Mouse (Mus musculus) embryonic facial prominence, embryonic 14.5 days (tissue): ENCODE data around the gene Abca13. TPM values are rescaled to one million over a fixed set of nuclear protein-coding genes. Genes with fewer than 3 reads are reported as not detected.

Experiments used
- ATAC-seq: fragments of 200-750 bp; cut with Nextera tagmentation; 2 replicates; pipeline ENCODE4 v1.8.0; 2017; ENCODE audit warnings: low read depth, moderate number of reproducible peaks, moderate TSS enrichment
- DNase-seq: peaks from one replicate; pipeline ENCODE4 v3.0.0-alpha.2; 2015; ENCODE audit warnings: low spot score
- H3K27ac ChIP-seq: fragments of 300-500 bp; sonication (generic); replicated peaks from 2 replicates; pipeline ENCODE4 v1.5.1; 2014; ENCODE audit warnings: low read depth, mild to moderate bottlenecking, low read length, moderate library complexity
- H3K27me3 ChIP-seq: fragments of 300-500 bp; sonication (generic); replicated peaks from 2 replicates; pipeline ENCODE4 v1.6.1; 2014; ENCODE audit warnings: low read length; ENCODE audit not compliant: control insufficient read depth, insufficient read depth
- H3K36me3 ChIP-seq: fragments of 300-500 bp; sonication (generic); 2 replicates; pipeline ENCODE4 v1.6.1; 2014; ENCODE audit warnings: low read length, mixed read lengths; ENCODE audit not compliant: control insufficient read depth, insufficient read depth
- H3K4me1 ChIP-seq: fragments of 300-500 bp; sonication (generic); 2 replicates; pipeline ENCODE4 v1.6.1; 2014; ENCODE audit warnings: antibody characterized with exemption, low read length; ENCODE audit not compliant: control insufficient read depth, insufficient read depth
- H3K4me2 ChIP-seq: fragments of 300-500 bp; sonication (generic); 2 replicates; pipeline ENCODE4 v1.6.1; 2014; ENCODE audit warnings: low read depth, mild to moderate bottlenecking, low read length, moderate library complexity, mixed read lengths
- H3K4me3 ChIP-seq: fragments of 300-500 bp; sonication (generic); 2 replicates; pipeline ENCODE4 v1.5.1; 2014; ENCODE audit warnings: low read depth, mild to moderate bottlenecking, low read length
- H3K9ac ChIP-seq: fragments of 300-500 bp; sonication (generic); 2 replicates; pipeline ENCODE4 v1.6.1; 2014; ENCODE audit warnings: low read depth, mild to moderate bottlenecking, low read length, moderate library complexity, mixed read lengths
- H3K9me3 ChIP-seq: fragments of 300-500 bp; sonication (generic); 2 replicates; pipeline ENCODE4 v1.6.1; 2016; ENCODE audit warnings: low read length; ENCODE audit not compliant: control insufficient read depth
- WGBS: fragments of 180-500 bp; shearing (Covaris S2); extraction: QIAGEN DNeasy Blood & Tissue Kit; methylation state at CpG from one replicate; pipeline ENCODE4 v1.1.7; 2014; 5-methylcytosine and 5-hydroxymethylcytosine counted together
- polyA plus RNA-seq: library from polyadenylated mRNA; unstranded; fragments of >200 nt; fragmentation: Nextera tagmentation; extraction: Ambion mirVana; gene quantifications from 2 replicates; pipeline ENCODE4 v1.2.1, GENCODE M21; 2014

The Abca13 gene
- polyA plus RNA-seq, 1 experiment from 2014 or later: 0.18 TPM

- H3K36me3 ChIP-seq: no peaks in the 10 kb centered on the region
- 60% methylated on average over 1 of the region's 1 CpGs for WGBS
- H3K27me3 ChIP-seq: no peaks in the 10 kb centered on the region
- H3K27ac ChIP-seq: no peak overlapping the region
- no peak for ATAC-seq
- H3K4me1 ChIP-seq: no peaks in the 10 kb centered on the region
- no peak overlapping the region for H3K9ac ChIP-seq
- no peak overlapping the region for H3K4me2 ChIP-seq
- H3K9me3 ChIP-seq: no peaks in the 10 kb centered on the region
- no peak overlapping the region for H3K4me3 ChIP-seq
- DNase-seq: no peak
Measured at GRCm38 (mm10) chr11:9619986-9620385, 428.2 kb downstream of the Abca13 start.

- H3K4me3 ChIP-seq: no peak overlapping the region
- DNase-seq (no peak), ATAC-seq (no peak)
- H3K4me1 ChIP-seq: no peaks in the 10 kb centered on the region
- no peak overlapping the region for H3K4me2 ChIP-seq
- H3K27ac ChIP-seq: no peak overlapping the region
- no peak overlapping the region for H3K9ac ChIP-seq
- no peaks in the 10 kb centered on the region for H3K27me3 ChIP-seq
- WGBS: 88% methylated on average over 2 of the region's 2 CpGs
- H3K9me3 ChIP-seq: no peaks in the 10 kb centered on the region
- no peaks in the 10 kb centered on the region for H3K36me3 ChIP-seq
Measured at GRCm38 (mm10) chr11:9622888-9623287, 431.1 kb downstream of the Abca13 start.

- DNase-seq (no peak), ATAC-seq (no peak)
- Histone ChIP-seq H3K9ac (no peak overlapping the region), H3K27me3 (no peaks in the 10 kb centered on the region), H3K4me3 (no peak overlapping the region), H3K36me3 (no peaks in the 10 kb centered on the region), H3K27ac (no peak overlapping the region), H3K4me2 (no peak overlapping the region), H3K9me3 (no peaks in the 10 kb centered on the region), H3K4me1 (no peaks in the 10 kb centered on the region)
- WGBS: 87% methylated on average over 1 of the region's 1 CpGs
Measured at GRCm38 (mm10) chr11:9624753-9625152, 433.0 kb downstream of the Abca13 start.

DNA sequence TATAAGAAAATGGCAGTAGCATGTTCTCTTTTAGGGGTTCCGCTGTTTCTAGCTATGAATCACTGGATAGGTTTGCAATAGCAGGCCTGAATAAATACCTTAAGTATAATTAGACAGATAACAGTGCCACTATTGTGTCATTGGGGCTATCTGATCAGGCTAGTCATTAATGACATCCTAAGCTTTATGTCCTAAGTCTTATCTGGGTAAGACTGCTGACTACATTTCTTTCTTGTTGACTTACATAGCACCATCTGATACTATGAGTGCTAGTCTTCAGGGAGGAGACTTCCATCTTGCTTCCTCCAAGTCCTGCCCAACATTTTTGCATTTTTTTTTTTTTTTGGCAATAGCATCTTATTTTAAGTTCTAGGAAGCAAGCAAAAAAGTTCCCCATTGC is 434.1 kb downstream of the Abca13 start:
- no peak overlapping the region for H3K27ac ChIP-seq
- no peaks in the 10 kb centered on the region for H3K36me3 ChIP-seq
- H3K4me1 ChIP-seq: no peaks in the 10 kb centered on the region
- no peak overlapping the region for H3K4me3 ChIP-seq
- no peak overlapping the region for H3K4me2 ChIP-seq
- H3K9me3 ChIP-seq: no peaks in the 10 kb centered on the region
- ATAC-seq: no peak
- 87% methylated on average over 1 of the region's 1 CpGs for WGBS
- no peaks in the 10 kb centered on the region for H3K27me3 ChIP-seq
- DNase-seq: no peak
- no peak overlapping the region for H3K9ac ChIP-seq

GRCm38 (mm10) chr11:9647272-9647671 is 455.5 kb downstream of the Abca13 start:
- DNase-seq (no peak), ATAC-seq (no peak)
- Histone ChIP-seq H3K36me3 (no peaks in the 10 kb centered on the region), H3K9ac (no peak overlapping the region), H3K9me3 (no peaks in the 10 kb centered on the region), H3K4me2 (no peak overlapping the region), H3K27ac (no peak overlapping the region), H3K4me1 (no peaks in the 10 kb centered on the region), H3K4me3 (no peak overlapping the region), H3K27me3 (no peaks in the 10 kb centered on the region)
- 73% methylated on average over 3 of the region's 3 CpGs for WGBS

- Histone ChIP-seq H3K27me3 (no peaks in the 10 kb centered on the region), H3K27ac (no peak overlapping the region), H3K9me3 (no peaks in the 10 kb centered on the region), H3K9ac (no peak overlapping the region), H3K4me2 (no peak overlapping the region), H3K4me3 (no peak overlapping the region), H3K36me3 (no peaks in the 10 kb centered on the region), H3K4me1 (no peaks in the 10 kb centered on the region)
- ATAC-seq (no peak), DNase-seq (no peak)
- WGBS: 58% methylated on average over 3 of the region's 3 CpGs
Measured at GRCm38 (mm10) chr11:9647991-9648390, 456.2 kb downstream of the Abca13 start.

DNA sequence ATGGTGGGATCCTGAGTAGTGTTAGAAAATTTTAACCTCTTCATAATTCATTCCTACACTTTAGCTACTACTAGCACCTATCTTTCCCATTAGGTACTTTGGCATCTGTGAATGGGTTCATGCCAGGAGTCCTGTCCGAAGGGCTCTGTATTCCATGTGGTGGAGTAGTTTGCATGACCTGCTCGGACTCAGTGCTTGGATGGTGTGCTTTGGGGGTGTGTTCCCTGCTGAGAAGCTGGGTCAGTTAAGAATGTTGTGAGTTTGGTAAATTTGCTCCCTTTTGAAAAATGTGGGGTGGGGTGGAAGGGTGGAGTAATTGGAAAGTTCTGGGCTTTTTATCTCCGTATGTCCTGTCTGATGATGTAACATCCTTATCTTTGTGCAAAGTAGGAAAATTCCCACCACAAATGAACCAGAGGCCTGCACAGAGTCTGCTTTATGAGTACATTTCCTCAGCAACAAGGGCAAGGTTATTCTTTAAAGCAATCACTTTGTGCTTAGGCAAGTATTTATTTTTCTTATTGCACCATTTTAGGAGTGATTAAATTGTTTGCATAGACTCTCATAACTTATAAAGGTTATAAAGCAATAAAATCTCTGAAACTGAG is 475.0 kb downstream of the Abca13 start:
- Histone ChIP-seq H3K27ac (no peak overlapping the region), H3K36me3 (no peaks in the 10 kb centered on the region), H3K27me3 (no peaks in the 10 kb centered on the region), H3K9ac (no peak overlapping the region), H3K4me3 (no peak overlapping the region), H3K9me3 (no peaks in the 10 kb centered on the region), H3K4me2 (no peak overlapping the region), H3K4me1 (no peaks in the 10 kb centered on the region)
- WGBS: 82% methylated on average over 3 of the region's 3 CpGs
- ATAC-seq (no peak), DNase-seq (no peak)

DNA sequence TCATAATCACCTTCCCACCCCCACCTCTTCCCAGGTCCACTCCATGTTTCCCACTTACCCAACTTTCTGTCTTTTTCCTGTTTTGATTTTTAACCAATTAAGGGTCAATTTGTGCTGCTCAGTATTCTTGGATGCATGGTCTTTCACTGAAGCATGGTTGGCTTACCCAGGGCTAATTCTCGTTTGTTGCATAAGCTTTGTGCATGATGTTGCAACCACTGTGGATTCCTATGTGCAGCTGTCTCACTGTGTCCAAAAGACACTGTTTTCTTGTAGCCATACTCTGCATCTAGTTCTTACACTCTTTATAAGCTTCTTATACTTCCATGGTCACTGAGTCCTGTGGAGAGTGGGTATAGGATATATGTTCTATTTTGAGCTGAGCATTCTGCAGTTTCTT is 477.7 kb downstream of the Abca13 start:
- Histone ChIP-seq H3K4me2 (no peak overlapping the region), H3K9ac (no peak overlapping the region), H3K9me3 (no peaks in the 10 kb centered on the region), H3K4me3 (no peak overlapping the region), H3K4me1 (no peaks in the 10 kb centered on the region), H3K27ac (no peak overlapping the region), H3K27me3 (no peaks in the 10 kb centered on the region), H3K36me3 (no peaks in the 10 kb centered on the region)
- no peak for DNase-seq
- no peak for ATAC-seq
- WGBS: 69% methylated on average over 1 of the region's 1 CpGs

DNA sequence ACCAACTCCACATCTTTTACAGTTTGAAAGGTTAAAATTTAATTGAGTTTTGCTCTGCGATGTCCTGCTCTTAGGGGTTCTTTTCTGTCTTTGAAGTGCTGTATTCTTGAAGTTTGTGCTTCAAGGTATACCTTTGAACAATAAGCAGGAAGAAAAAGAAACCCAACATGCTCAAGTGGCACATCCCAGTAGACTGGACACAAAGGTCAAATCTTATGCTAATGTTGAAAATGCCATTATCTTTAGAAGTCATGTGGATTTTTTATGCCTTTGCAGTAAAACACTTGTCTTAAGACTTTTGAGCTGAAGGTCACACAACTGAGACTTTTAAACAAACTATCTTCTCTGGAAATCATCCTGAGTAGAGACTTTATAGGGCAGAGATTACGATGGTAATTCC is 493.2 kb downstream of the Abca13 start:
- no peak for ATAC-seq
- no peak overlapping the region for H3K9ac ChIP-seq
- WGBS: 87% methylated on average over 2 of the region's 2 CpGs

More for the DNA sequence above, 493.2 kb downstream of the Abca13 start:
- DNase-seq: no peak
- no peaks in the 10 kb centered on the region for H3K27me3 ChIP-seq
- H3K27ac ChIP-seq: no peak overlapping the region
- no peaks in the 10 kb centered on the region for H3K36me3 ChIP-seq
- no peak overlapping the region for H3K4me2 ChIP-seq
- no peaks in the 10 kb centered on the region for H3K9me3 ChIP-seq
- H3K4me3 ChIP-seq: no peak overlapping the region
- H3K4me1 ChIP-seq: no peaks in the 10 kb centered on the region
